Mouse (Mus musculus): ENCODE data around the gene Trim23. TPM values are rescaled to one million over a fixed set of nuclear protein-coding genes. Genes with fewer than 3 reads are reported as not detected.
"Not testable (repeated sequence)": the region's sequence is repeated elsewhere in the genome, so short reads cannot be mapped to it uniquely, and the experiment has no call there.

Gene Trim23
- 10 to 100 TPM; 19.6 to 20.7 TPM for total RNA-seq (2021)

DNA sequence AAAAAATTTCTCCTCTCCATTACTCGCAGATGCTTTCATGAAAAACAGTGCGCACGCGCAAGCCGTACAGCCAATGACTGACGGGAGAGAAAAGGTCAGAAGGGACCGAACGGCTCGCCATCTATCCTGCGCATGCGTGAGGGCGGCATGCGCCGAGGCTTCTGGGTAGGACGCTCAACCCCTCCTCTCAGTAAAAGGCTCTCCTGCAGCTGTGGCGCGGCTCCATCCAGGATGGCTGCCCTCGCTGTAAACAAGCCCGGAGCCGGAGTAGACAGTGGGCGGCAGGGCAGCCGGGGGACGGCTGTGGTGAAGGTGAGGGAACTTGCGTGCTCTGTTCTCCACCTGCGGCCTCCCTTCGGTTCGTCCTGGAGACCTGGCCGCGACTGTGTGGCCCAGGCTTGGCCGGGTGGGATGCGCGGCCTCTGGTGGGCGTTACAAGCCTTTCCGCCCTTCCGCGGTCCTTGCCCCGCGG, at the start of gene Trim23:
TSS of gene Trim23 (plus strand) at position 148 of the 472 bp plus-strand sequence.
- peak; percentile 98 for DNase-seq
- intact Hi-C loops (cut with DNase I) = no loop called here

DNA sequence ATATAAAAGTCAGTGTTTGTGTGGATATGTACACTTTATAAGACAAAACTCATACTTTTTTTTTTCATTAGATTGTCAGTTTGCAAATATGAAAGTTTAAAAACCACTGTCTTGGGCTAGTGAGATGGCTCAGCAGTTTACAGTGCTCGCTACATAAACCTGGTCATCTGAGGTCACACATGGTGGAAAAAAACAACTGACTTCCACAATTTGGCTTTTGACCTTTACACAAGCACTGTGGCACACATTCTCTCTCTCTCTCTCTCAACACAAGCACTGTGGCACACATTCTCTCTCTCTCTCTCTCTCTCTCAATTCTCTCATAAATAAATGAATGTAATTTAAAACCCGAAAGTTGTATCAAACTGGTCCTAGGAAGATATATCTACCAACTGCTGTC, 46.0 kb upstream of the Trim23 start:
- DNase-seq = no peak
- intact Hi-C loops (cut with DNase I) = no loop called here

DNA sequence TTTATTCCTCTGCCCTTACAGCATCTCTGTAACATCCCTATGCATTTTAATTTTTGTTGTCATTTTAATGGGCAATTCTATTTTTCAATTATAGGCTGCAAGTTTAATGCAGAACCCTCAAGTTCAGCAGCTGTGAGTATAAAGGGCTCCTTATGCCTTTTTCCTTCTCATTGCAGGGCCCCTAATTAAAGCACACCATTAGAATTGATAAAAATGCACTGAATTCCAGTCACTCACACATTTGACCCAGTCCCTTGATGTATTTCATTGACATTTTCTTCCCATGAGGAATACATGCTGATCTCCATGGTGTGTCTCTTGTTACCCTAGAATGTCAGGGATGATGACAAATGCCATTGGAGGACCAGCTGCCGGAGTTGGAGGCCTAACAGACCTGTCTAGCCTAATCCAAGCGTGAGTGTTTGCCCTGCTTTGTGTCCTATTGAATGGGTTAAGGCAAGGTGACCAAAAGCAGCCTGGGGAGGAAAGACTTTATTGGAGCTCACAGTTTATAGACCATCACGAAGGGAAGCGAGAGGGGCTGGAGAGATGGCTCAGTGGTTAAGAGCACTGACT, 44.0 kb upstream of the Trim23 start:
- no peak for DNase-seq
- intact Hi-C loops (cut with DNase I) = no loop called here

DNA sequence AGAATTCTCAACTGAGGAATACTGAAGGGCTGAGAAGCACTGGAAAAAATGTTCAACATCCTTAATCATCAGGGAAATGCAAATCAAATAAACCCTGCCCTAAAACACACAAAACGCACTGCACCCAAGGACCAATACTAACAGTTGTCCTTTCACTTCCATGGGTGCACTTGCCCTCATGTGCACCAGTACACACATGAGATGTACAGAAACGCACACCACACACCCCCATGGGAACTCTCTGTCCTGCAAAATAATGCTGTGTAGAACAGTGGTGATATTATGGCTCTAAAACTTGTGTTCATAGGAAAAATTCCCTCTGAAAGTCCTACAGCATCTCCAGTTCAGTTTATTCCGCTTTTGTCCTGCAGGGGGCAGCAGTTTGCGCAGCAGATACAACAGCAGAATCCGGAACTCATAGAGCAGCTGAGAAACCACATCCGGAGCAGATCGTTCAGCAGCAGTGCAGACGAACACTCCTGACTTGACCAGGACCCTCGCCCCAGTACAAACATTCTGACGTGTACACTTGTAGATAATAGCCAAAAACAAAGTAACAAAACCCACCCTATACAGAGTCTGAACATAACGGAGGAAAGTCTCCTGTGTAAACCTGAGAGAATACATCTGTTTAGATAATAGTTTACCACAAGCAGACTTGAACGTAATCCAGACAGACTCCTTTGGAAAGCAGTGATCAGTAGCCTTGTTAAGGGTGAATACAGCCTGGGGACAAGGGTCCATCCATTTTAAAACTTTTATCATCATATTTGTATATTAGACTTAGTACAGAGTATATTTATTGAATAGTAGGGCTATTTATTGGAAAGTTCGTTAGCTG, 39.0 kb upstream of the Trim23 start:
- intact Hi-C loops (cut with DNase I) = no loop called here
- DNase-seq = peak; percentile 73 to 85

DNA sequence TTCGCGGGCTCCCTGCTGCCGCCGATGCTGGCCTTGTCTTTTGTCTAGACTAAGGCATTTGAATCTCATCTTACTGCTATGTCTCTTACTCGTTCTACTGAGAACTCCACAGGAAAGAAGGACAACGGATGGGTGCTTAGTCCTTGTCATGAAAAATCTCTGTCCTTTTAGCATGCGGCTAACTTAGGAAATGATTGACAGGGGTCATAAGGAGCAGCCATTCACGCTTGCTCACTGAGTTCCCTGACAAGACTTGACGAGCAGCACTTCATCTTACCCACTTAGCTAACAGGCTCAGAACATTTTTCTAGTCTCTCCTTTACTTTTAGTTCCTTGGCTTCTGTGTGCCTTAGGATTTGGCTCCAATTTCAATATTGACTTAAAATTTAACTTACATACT, 33.7 kb upstream of the Trim23 start:
- intact Hi-C loops (cut with DNase I) = no loop called here

DNA sequence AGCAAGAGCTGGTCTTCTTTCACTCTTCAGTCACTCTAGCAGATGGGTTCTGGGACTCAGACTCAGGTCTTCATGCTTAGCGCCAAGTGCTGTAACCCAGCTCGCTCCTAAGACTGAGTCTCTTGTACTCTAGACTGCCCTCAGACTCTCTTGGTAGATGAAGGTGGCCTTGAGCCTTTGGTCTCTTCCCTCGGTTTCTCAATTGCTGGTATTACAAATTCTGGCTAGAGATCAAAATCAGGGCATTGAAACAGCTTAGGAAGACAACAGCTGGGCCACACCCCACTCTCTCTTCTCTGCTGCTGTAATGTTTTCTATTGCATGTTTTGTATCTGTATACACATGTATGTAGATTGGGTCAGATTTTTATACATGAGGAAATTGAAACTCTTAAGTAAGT, 33.0 kb upstream of the Trim23 start:
- intact Hi-C loops (cut with DNase I) = no loop called here

More for the DNA sequence above, 33.7 kb upstream of the Trim23 start:
- DNase-seq = no peak

DNA sequence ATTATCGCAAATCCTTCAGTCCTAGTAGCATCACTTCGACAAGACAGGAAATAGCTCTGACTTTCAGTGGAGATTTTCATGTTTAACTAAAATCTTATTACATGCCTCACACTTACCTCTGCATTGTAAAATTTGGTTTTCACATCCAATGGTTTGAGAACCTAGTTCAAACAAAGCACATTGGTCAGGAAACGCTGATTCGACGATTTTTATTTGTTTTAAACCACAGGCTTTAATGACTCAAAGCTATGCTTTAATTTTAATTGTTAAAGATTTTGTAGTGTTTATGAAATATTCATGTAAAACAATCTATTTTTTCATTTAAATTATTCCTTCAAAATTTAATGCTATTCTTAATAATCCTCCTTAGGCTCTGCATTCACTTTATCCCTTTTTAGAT, 24.4 kb upstream of the Trim23 start:
- intact Hi-C loops (cut with DNase I) = no loop called here

More for the DNA sequence above, 33.0 kb upstream of the Trim23 start:
- no peak for DNase-seq

DNA sequence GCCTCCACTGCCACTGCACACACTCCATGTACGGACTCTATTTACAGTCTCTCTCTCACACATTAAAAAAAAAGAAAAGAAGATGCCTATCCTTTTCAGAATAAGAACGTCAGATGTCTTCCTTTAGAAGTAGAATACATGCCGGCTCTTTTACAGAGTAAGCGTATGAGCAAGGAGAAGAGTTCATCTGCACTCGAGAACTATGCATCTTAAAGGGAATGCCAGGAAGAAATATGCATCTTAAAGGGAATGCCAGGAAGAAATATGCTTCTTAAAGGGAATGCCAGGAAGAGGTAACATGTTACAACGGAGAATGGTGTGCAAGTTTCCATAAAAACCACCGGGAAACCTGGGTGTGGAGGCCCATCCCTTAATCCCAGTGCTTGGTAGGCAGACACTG, 23.5 kb upstream of the Trim23 start:
- no peak for DNase-seq
- intact Hi-C loops (cut with DNase I) = no loop called here

More for the DNA sequence above, 24.4 kb upstream of the Trim23 start:
- no peak for DNase-seq

DNA sequence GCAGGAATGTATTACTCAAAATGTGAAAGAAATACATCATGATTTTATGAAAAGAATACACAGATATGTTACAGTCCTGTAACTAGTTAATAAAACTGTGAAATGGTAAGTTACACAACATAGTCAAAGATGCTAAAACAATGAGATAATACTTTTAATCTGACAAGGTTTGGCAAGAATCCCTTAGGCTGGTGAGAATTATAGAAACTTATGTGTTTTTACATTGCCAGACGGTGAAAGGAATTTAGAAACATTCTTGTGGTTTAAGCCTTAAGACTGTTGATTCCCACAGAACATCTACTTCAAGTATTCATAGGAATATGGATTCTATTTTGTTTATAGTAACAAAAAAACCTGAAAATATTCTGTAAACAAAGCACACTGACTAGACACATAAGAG, 22.9 kb upstream of the Trim23 start:
- intact Hi-C loops (cut with DNase I) = no loop called here
- DNase-seq = no peak

DNA sequence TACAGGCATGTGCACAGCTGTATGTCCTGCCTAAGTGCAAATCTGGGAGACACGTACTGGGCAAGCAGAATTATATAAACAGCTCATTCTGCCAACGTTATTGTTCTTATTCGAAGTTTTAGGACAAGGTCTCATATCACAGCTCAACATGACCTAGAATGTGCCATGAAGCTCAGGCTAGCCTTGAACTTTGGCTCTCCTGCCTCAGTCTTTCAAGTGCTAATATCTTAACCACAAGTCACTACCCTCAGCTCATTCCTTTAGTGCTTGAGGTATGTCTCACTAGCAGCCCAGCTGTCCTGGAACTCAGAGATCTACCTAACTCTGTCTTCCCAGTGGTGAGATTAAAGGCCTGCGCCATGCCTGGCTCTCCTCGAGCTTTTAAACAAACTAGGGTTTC, 6.9 kb upstream of the Trim23 start:
- intact Hi-C loops (cut with DNase I) = no loop called here
- no peak for DNase-seq

DNA sequence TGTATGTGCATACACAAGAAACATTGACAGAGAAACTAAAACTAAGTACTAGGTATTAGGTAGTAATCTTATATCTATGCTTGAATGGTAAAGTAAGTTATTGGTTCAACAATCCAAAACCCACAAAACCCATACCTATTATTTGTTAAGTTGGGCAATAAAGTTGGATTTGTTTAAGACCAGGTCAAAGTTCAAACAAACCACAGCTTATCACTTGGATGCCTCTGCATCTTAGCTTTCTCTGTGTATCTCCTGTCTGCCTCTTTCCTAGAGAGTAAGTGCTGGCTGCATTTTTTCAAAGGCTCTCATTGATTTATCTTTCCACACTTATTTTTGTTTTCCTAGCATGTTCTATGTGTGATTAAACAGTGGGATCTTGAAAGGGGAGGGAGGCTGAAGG, 6.1 kb upstream of the Trim23 start:
- no peak for DNase-seq
- intact Hi-C loops (cut with DNase I) = no loop called here

DNA sequence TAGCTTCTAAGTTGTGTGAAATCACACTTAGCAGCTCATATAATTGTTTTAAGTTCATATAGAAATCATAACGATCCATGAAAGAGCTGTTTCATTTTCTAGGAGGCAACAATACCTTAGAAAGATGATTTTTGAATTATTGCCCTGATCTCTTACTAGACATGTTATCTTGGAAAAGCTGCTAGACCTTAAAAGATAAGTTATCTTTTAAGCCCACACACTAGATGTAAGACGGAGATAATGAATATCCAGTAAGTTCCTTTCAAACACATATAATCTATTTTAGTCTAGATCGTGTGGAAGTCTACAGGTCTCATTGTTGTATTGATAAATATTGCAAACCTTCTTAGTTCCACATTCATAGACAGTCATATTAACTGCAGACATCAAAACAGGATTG, 1.7 kb upstream of the Trim23 start:
- intact Hi-C loops (cut with DNase I) = no loop called here

DNA sequence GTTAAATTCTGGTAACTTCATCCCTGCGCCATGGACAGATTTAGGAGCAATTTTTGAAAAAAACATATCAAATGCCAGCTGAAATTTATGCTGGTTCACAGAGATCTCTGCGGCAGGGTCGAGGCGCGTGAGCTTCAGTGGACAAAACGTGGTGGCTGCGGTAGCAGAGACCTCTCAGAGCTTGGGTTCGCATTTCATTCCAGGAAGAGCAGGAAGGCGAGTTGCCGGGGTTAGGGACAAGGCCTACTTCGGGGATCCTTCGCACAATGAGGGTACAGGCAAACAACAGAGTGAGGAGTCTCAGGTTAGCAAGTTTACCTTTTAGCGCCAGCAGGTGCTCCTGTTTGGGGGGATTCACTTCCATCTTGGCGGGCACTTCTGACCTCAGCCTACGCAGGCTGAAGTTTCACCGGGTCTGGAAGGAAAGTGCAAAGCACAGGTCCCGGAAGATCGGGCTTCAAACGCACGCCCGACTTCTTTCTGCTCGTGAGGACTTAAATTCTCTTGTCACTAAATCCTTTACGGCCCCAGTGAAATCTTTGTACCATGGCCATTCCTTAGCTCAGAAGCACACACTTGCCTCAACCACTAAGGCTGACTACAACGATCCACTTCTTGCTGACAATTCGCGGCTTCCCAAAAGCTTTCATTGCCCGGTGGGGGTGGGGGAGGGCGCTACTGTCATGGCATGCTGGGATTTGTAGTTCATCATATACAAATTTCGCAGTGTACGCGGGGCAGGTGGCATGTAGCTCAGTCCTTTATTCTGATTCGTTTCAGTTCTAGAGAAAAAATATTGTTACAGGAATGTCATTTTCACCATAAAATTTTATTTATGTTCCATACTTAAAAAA, 574 bp upstream of the Trim23 start, which contains the start of gene Trappc13:
TSS of gene Trappc13 (minus strand) at position 674 of the 854 bp plus-strand sequence.
- intact Hi-C loops (cut with DNase I) = no loop called here
- no peak for DNase-seq

More for the DNA sequence above, 1.7 kb upstream of the Trim23 start:
- DNase-seq = no peak

DNA sequence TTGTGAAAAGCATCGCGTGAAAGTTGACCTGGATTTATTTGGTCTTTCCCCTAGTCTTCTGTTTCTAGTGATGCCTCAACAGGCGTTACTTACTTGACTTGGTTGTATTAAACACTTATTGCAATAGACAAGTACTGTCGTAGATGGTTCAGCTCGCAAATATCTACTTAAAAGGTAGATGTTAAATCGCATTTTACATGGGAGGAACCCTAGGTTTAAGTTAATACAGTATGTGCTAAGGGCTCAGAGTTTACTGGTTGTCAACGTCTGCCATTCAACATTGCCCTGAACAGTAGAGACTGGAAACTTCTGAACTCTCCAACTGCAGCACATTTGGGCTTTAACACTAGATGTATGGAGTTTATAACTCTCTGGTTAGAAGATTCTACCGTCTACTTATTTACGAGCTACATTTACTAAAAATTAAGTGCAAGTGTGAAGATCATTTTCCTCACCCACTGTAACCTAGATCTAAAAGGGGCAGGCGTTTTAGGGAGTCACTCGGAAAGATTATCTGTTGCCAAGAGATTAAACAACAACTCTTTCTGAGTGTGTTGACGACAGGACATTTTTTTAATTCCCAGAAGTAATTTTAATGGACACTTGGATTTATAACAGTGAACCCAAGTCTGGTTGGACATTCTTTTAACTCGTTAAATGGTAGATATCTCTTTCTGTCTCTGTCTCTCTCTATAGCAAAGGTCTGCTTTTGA, 735 bp downstream of the Trim23 start:
- intact Hi-C loops (cut with DNase I) = no loop called here
- no peak for DNase-seq

DNA sequence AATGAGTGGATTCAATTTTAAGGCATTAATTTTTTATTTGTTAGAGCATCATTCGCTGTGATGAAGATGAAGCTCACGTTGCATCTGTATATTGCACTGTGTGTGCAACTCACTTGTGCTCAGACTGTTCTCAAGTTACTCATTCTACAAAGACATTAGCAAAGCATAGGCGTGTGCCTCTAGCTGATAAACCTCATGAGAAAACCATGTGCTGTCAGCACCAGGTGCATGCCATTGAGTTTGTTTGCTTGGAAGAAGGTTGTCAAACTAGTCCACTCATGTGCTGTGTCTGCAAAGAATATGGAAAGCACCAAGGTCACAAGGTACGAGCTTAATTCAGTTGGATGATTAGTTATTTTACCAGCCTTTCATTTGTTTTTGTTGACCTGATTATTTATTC, 8.8 kb downstream of the Trim23 start:
- no peak for DNase-seq
- intact Hi-C loops (cut with DNase I) = no loop called here

DNA sequence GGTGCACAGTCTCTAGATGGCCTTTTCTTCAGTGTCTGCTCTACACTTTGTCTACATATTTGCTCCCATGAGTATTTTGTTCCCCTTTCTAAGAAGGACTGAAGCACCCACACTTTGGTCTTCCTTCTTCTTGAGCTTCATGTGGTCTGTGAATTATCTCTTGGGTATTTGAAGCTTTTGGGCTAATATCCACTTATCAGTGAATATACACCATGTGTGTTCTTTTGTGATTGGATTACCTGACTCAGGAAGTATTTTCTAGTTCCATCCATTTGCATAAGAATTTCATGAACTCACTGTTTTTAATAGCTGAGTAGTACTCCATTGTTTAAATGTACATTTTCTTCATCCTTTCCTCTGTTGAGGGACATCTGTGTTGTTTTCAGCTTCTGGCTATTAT, 17.3 kb downstream of the Trim23 start:
- DNase-seq; intact Hi-C loops (cut with DNase I): not testable (repeated sequence)

DNA sequence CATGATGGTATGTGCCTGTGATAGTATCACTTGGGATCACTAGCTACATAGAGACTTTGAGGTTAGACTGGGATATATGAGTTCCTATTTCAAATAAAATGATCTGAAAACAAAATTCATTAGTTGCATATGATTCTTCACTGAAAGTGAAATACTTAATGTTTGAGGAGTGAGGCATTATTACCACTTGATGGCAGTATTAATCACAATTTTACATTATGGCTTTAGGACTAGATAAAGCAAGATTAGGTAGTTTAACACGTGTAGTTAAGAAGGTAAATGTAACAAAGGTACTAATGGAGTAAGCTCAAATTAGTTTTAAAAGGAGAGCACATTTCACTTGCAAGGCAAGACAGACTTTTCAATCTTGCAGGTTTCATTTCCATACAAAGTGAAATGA, 25.7 kb downstream of the Trim23 start:
- DNase-seq = no peak
- intact Hi-C loops (cut with DNase I) = no loop called here

DNA sequence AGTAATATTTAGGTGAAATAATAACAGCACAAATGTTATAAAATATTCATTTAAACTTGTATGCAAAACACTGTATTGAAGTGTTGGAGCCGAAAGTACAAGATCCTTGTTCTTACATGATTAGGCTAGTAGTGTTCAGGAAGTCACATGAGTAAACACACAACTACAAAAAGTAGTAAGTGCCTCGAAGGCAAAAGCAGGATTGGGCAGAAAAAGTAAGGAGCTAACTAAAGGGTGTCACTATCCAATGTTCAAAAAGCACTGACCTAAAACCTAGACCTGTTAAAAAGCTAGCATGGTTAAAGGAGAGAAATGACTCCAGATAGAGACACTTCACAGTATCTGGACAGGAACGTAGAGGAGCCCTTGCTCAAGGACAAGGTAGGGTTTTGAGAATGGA, 48.9 kb downstream of the Trim23 start:
- intact Hi-C loops (cut with DNase I) = loop anchor here (5.0 kb wide), 1 partner anchor 45 kb away; no protein-coding TSS in a partner anchor
- no peak for DNase-seq

DNA sequence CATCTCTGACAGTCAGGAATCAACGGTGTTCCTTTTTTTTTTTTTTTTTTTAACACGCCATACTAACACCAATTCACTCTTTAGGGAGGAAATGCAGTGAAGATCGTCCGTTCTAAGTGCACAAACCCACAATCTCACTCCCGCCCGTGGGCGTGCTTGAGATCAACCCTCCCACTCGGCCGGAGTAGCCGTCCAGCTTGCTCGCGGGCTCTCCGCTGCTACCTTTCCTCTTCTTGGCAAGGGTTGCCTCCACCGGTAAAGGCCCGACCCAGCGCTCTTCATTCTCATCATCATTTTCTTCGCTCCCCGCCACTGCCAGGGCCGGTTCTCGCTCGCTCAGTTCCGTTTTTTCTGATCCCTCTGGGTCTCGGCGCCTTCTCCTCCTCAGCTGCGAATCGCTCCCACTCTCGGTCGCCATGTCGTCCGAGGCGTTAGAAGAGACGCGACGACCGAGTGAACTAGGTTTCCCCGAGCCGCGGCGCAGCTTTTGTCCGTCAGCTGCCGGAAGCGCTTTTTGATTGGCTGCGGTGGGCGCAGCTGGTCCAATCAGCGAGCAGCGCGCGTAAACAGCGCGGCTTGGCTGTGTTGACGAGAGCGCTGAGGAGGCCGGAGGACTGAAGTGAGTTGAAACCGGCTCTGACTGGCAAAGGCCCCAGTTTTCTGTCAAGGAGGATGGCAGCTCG, 49.9 kb downstream of the Trim23 start, which contains the start of the genes Cenpk and Ppwd1:
TSS of gene Cenpk (plus strand) at position 228 of the 683 bp plus-strand sequence.
TSS of gene Ppwd1 (minus strand) at position 460 of the 683 bp plus-strand sequence.
- intact Hi-C loops (cut with DNase I) = loop anchor here (5.0 kb wide), 1 partner anchor 46 kb away; no protein-coding TSS in a partner anchor
- peak; percentile 98 to 99 for DNase-seq
